Mouse (Mus musculus): ENCODE data around the gene Myo18a. TPM values are rescaled to one million over a fixed set of nuclear protein-coding genes. Genes with fewer than 3 reads are reported as not detected.
A peak's percentile ranks its signal among the peaks of the same experiment; 100 is the strongest.

Gene Myo18a
- polyA plus RNA-seq, 2 experiments: 42.9 to 43.5 TPM

DNA sequence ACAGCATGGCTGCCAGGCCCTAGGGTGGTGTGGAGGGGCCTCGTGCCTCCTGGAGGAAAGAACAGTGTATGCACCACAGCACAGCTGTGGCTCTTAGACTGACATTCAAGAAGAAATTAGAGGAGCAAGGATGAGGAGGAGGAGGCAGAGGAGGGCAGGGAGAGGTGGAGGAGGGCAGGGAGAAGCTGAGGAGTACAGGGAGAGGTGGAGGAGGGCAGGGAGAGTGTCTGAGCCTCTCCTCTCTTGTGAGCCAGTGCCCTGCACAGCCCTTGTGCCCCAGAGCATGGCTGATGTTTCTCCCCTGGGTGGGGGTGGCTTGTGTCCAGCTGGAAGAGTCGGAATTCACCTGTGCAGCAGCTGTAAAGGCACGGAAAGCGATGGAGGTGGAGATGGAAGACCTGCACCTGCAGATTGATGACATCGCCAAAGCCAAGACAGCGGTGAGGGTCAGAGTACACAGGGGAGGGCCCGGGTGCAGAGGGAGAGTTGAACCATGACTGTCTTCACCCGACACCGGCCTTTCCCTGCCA is 84.6 kb downstream of the Myo18a start:
- Histone ChIP-seq H3K4me1 (ENCODE audit: control insufficient read depth, insufficient read depth, low read length) (peaks cover 6% of the 10 kb centered on the region; the same call in 1 of the 2 replicates), H3K27me3 (ENCODE audit: control insufficient read depth, insufficient read depth, low read length) (no peaks in the 10 kb centered on the region), H3K9me3 (ENCODE audit: control insufficient read depth, low read length) (no peaks in the 10 kb centered on the region), H3K36me3 (ENCODE audit: control insufficient read depth, insufficient read depth, low read length) (peaks cover 87% of the 10 kb centered on the region), H3K4me3 (replicated peaks; ENCODE audit: low read length) (no peak overlapping the region), H3K4me2 (replicated peaks; ENCODE audit: low read depth, low read length, severe bottlenecking) (no peak overlapping the region), H3K9ac (ENCODE audit: low read depth, low read length, severe bottlenecking) (no peak overlapping the region), H3K27ac (replicated peaks; ENCODE audit: low read depth, low read length) (no peak overlapping the region)
- WGBS: 54% methylated on average over 9 of the region's 9 CpGs
- no peak for ATAC-seq (ENCODE audit: low FRiP score, low read depth)
- TF ChIP-seq POLR2A (IDR thresholded peaks at IDR 0.05; ENCODE audit: borderline replicate concordance, extremely low read depth, insufficient read depth, insufficient read length): no peak
- no peak for DNase-seq (ENCODE audit: low spot score)

DNA sequence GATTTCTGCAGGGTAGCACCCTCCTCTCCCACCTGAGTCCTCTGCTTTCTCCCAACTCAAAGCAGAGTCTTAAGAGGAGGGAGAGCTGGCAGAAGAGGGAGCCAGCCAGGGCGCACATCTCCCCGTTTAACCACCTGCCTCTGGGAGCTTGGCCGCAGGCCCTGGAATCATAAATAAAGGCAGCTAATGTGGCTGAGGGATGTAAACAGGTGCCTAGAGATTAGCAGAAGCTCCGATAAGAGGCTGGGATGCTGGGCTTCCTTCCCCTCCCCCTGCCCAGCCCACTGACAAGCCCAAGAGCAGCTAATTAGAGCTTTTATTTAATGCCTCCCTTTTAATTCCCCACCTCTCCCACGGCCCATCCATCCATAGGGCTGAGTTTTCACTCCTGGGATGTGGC is 85.1 kb downstream of the Myo18a start:
- DNase-seq (ENCODE audit: low spot score) (no peak), ATAC-seq (ENCODE audit: low FRiP score, low read depth) (no peak)
- Histone ChIP-seq H3K9ac (ENCODE audit: low read depth, low read length, severe bottlenecking) (no peak overlapping the region), H3K27me3 (ENCODE audit: control insufficient read depth, insufficient read depth, low read length) (no peaks in the 10 kb centered on the region), H3K9me3 (ENCODE audit: control insufficient read depth, low read length) (no peaks in the 10 kb centered on the region), H3K27ac (replicated peaks; ENCODE audit: low read depth, low read length) (no peak overlapping the region), H3K4me1 (ENCODE audit: control insufficient read depth, insufficient read depth, low read length) (peaks cover 6% of the 10 kb centered on the region; the same call in 1 of the 2 replicates), H3K4me3 (replicated peaks; ENCODE audit: low read length) (no peak overlapping the region), H3K36me3 (ENCODE audit: control insufficient read depth, insufficient read depth, low read length) (peaks cover 86% of the 10 kb centered on the region), H3K4me2 (replicated peaks; ENCODE audit: low read depth, low read length, severe bottlenecking) (no peak overlapping the region)
- no peak for TF ChIP-seq POLR2A (IDR thresholded peaks at IDR 0.05; ENCODE audit: borderline replicate concordance, extremely low read depth, insufficient read depth, insufficient read length)
- WGBS: 19% methylated on average over 5 of the region's 5 CpGs

- no peak for TF ChIP-seq POLR2A (IDR thresholded peaks at IDR 0.05; ENCODE audit: borderline replicate concordance, extremely low read depth, insufficient read depth, insufficient read length)
- Histone ChIP-seq H3K9ac (ENCODE audit: low read depth, low read length, severe bottlenecking) (no peak overlapping the region), H3K36me3 (ENCODE audit: control insufficient read depth, insufficient read depth, low read length) (peaks cover 85% of the 10 kb centered on the region), H3K27me3 (ENCODE audit: control insufficient read depth, insufficient read depth, low read length) (no peaks in the 10 kb centered on the region), H3K4me1 (ENCODE audit: control insufficient read depth, insufficient read depth, low read length) (peaks cover 6% of the 10 kb centered on the region; the same call in 1 of the 2 replicates), H3K27ac (replicated peaks; ENCODE audit: low read depth, low read length) (no peak overlapping the region), H3K4me3 (replicated peaks; ENCODE audit: low read length) (no peak overlapping the region), H3K4me2 (replicated peaks; ENCODE audit: low read depth, low read length, severe bottlenecking) (no peak overlapping the region), H3K9me3 (ENCODE audit: control insufficient read depth, low read length) (no peaks in the 10 kb centered on the region)
- 62% methylated on average over 7 of the region's 7 CpGs for WGBS
- DNase-seq (ENCODE audit: low spot score) (no peak), ATAC-seq (ENCODE audit: low FRiP score, low read depth) (no peak)
Measured at GRCm38 (mm10) chr11:77849151-77849550, 86.1 kb downstream of the Myo18a start.

DNA sequence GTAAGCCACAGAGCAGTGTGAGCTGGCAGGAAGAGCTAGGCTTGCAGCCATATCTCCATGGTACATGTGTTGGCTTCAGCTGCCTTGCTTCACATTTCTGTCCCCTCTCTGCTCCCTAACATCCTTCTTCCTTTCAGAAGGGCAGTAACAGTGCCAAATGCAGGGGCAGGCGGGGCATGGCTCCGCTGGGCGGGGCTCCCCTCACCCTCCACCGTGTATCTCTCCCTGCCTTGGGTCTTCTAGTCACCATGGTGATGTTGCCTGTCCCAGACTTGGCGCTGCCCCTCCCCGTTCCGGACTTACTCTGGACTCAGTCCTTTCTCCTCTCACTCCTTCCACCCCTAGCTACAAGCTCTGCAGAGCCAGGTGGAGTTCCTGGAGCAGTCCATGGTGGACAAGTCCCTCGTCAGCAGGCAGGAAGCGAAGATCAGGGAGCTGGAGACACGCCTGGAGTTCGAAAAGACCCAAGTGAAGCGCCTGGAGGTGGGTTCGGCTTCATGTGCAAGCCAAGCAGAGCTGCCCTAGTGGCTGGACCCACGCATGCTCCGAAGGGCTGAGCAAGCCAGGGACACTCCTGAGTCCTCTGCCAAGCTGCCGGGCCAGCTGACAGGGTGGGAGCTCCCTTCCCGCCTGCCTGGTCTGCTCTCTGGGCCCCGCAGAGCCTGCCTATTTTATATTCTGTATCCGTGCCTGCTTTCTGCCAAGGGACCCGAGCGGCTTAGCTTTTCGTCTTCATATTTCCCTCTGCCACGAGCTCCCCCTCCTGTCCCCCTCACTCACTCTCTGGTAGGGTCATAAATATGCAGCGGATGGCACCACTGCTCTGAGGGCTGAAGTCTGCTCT is 87.6 kb downstream of the Myo18a start:
- WGBS: 41% methylated on average over 24 of the region's 24 CpGs
- peaks cover 82% of the 10 kb centered on the region for H3K36me3 ChIP-seq (ENCODE audit: control insufficient read depth, insufficient read depth, low read length)
- no peaks in the 10 kb centered on the region for H3K9me3 ChIP-seq (ENCODE audit: control insufficient read depth, low read length)
- TF ChIP-seq POLR2A (IDR thresholded peaks at IDR 0.05; ENCODE audit: borderline replicate concordance, extremely low read depth, insufficient read depth, insufficient read length): no peak
- peak overlapping the region; percentile 8; the same call in 1 of the 2 replicates for H3K4me2 ChIP-seq (replicated peaks; ENCODE audit: low read depth, low read length, severe bottlenecking)
- DNase-seq (ENCODE audit: low spot score) (no peak), ATAC-seq (ENCODE audit: low FRiP score, low read depth) (peak; percentile 31; the same call in 1 of the 2 replicates)
- H3K4me1 ChIP-seq (ENCODE audit: control insufficient read depth, insufficient read depth, low read length): peaks cover 6% of the 10 kb centered on the region; the same call in 1 of the 2 replicates
- no peak overlapping the region for H3K4me3 ChIP-seq (replicated peaks; ENCODE audit: low read length)
- no peaks in the 10 kb centered on the region for H3K27me3 ChIP-seq (ENCODE audit: control insufficient read depth, insufficient read depth, low read length)
- H3K27ac ChIP-seq (replicated peaks; ENCODE audit: low read depth, low read length): peak overlapping the region; percentile 50; the same call in 1 of the 2 replicates
- H3K9ac ChIP-seq (ENCODE audit: low read depth, low read length, severe bottlenecking): no peak overlapping the region

- no peak for DNase-seq (ENCODE audit: low spot score)
- peaks cover 74% of the 10 kb centered on the region for H3K36me3 ChIP-seq (ENCODE audit: control insufficient read depth, insufficient read depth, low read length)
- H3K4me2 ChIP-seq (replicated peaks; ENCODE audit: low read depth, low read length, severe bottlenecking): no peak overlapping the region
- no peak overlapping the region for H3K27ac ChIP-seq (replicated peaks; ENCODE audit: low read depth, low read length)
- no peak for TF ChIP-seq POLR2A (IDR thresholded peaks at IDR 0.05; ENCODE audit: borderline replicate concordance, extremely low read depth, insufficient read depth, insufficient read length)
- ATAC-seq (ENCODE audit: low FRiP score, low read depth): no peak
- H3K4me1 ChIP-seq (ENCODE audit: control insufficient read depth, insufficient read depth, low read length): peaks cover 6% of the 10 kb centered on the region; the same call in 1 of the 2 replicates
- no peak overlapping the region for H3K4me3 ChIP-seq (replicated peaks; ENCODE audit: low read length)
- H3K9me3 ChIP-seq (ENCODE audit: control insufficient read depth, low read length): no peaks in the 10 kb centered on the region
- 79% methylated on average over 6 of the region's 6 CpGs for WGBS
- no peak overlapping the region for H3K9ac ChIP-seq (ENCODE audit: low read depth, low read length, severe bottlenecking)
- H3K27me3 ChIP-seq (ENCODE audit: control insufficient read depth, insufficient read depth, low read length): no peaks in the 10 kb centered on the region
Measured at GRCm38 (mm10) chr11:77851483-77852010, 88.5 kb downstream of the Myo18a start.
